Mouse (Mus musculus): ENCODE data around the gene Trim58.

Trim58 gene

DNA sequence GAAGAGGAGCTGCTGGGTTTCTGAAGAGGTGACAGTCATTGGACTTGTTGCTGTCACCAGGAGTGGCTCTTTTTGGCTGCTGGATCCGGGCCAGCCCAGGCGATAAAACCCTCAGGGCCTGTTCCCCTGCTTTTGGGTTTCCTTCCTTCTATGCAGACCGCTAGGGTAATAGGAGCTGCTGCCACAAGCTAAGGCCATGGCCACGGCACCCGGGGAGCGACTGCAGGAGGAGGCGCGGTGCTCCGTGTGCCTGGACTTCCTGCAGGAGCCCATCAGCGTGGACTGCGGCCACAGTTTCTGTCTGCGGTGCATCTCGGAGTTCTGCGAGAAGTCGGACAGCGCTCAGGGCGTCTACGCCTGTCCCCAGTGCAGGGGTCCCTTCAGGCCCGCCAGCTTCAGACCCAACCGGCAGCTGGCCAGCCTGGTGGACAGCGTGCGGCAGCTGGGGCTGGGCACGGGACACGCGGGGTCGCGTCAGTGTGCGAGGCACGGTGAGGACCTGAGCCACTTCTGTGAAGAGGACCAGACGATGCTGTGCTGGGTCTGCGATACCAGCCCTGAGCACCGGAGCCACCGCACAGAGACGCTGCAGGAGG, at the start of gene Trim58:
Gene Trim58, plus strand, starts transcription at position 194 of the 596 bp plus-strand sequence.
- DNase-seq (ENCODE audit: low read depth in 1 of 2, low spot score in 2 of 2) = no peak

DNA sequence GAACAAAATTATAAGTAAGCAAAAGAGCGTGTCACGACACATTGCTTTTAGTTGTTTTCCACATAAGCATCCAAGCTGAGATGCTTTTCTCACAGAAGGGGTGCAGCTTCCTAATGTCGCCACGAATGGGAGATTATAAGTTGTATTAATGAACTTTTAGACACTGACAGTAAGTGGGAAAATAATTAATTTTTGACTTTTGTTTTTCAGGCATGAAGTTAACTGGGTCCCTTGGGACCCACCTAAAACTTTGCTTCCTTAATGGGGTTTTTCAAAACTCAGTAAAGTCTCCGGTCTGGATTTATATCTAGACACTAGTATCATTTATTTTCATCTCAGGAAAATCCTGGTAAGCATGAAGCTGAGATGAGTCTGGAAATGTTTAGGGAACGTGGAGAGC, 45.5 kb upstream of the Trim58 start, which contains the start of gene Olfr324:
Gene Olfr324, plus strand, starts transcription at position 301 of the 400 bp plus-strand sequence.
- DNase-seq (ENCODE audit: low read depth in 1 of 2, low spot score in 2 of 2) = no peak

DNA sequence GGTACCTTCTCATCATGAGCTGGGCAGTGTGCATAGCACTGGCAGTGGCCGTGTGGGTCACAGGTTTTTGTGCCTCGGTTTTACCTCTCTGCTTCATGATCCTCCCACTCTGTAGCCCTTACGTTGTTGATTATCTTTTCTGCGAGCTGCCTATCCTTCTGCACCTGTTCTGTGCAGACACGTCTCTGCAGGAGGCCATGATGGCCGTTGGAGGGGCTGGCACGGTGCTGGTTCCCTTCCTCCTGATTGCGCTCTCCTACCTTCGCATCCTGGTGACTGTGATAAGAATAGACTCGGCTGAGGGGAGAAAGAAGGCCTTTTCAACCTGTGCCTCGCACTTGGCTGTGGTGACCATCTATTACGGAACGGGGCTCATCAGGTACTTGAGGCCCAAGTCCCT, 42.4 kb upstream of the Trim58 start:
- DNase-seq (ENCODE audit: low read depth in 1 of 2, low spot score in 2 of 2) = no peak

DNA sequence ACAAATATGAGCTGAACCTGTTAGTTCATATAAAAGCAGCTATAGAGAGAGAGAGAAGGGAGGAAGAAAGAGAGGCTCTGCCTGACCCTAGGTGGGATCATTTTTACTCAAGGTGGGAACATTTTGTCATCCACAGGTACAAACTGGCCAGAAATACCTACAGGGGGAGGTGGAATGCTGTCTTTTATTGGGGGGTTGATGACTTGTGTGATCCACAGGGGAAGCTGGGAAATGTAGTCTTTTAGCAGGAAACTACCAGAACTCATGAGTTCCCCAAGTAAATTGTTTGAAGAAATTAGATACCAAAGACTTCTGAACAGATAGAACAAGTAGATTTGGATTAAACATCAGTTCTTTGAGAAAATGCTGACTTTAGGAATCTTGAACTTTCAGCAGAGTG, 38.2 kb upstream of the Trim58 start:
- no peak for DNase-seq (ENCODE audit: low read depth in 1 of 2, low spot score in 2 of 2)

DNA sequence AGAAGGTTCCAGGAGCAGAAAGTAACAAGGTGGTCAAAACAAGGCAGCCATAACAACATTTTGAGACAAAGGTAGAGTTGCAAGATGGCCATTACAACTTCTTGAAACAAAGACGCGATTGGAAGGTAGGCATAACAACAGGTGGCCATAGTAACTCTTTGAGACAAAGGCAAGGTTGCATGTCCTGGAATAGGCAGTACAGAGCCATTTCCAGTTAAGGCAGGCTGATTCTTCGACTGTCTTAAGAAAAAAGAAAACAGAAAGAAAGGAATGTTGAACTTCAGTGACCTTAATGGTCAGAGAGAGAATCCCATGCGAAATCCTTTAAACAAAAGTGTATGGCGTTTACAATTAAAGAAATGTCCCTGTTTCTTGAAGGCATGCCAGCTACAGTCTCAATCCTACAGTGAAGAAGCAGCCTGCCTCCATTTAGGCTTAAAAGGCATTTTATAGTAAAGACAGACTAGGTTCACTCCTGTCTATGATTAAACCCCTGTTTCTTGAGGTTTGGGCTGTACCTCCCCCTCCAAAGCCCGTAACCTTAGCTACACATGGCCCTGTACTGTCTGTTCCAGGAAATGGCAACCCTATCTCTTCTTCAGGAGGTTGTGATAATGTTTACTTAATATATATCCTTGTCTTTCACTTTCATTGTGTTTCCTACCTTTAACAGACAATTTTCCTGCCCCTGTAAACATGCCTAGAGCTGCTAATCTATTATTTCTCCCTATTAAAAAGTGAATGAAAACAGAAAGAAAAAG, 37.3 kb upstream of the Trim58 start:
- no peak for DNase-seq (ENCODE audit: low read depth in 1 of 2, low spot score in 2 of 2)

DNA sequence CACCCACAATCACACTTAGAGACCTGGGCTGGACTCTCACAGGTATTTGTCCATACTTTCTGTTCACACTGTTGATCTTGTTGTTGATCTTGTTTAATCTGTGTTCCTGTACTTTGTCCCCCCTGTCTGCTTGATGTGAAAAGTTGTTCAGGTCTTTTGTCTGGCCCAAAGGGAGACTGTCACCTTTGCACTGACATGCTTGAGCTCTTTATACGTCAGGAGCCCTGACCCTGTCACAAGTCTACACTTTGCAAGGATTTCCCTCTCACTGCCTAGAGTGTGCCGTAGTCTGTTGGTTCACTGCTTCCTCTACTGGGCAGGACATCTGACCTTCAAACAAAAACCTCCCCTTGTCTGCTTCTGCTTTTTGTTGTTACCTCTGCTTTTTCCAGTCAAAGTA, 35.6 kb upstream of the Trim58 start:
- DNase-seq (ENCODE audit: low read depth in 1 of 2, low spot score in 2 of 2) = no peak

DNA sequence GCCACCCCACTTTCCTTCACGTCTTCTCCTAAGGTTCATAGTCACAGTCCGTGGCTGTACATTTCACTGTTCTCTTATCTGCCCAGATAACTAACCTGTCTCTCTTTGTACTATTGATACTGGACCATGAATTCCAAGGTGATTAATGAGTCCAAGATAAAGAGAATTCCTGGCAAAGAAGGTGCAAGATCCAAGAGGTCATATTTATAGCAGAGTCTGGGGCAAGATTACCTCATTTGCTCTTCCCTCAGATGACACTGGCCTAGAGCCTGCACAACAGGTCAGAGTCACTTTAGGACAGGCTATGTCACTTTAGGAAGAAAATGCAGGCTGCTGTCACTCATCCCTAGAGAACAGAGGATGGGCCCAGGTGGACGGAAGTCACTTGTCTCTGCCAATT, 35.0 kb upstream of the Trim58 start:
- no peak for DNase-seq (ENCODE audit: low read depth in 1 of 2, low spot score in 2 of 2)

DNA sequence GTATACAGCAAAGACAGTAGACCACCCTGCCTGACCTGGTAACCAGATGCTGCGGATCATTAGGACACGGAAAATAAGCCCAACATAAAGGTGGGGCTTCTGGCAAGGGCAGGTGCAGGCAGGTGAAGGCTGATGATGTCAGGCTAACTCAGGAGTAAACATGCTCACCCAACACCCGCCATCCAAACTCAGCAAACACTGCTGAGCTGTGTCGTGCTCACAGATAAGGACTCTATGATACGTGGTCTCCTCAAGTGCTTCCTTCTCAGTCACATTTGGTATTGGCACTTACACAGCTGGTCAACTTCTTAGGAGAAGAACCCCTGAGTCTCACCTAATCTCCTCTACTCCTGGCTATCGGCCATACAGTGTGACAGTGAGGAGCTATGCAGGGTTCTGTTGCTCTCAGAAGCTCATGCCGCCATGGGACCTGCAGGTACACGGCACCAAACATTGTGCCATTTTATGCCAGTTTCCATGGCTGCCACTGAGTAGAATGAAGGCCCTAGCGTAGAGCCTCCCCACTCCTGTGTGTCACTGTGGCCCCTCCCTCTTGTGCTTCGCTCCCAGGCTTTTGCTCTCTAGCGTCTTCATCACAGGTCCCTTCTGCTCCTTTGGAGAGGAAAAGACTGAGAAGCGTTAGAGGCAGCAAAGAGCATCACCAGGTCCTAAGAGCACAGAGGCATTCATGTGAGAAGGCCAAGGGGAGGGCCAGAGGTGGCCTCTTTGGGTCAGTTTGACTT, 33.9 kb upstream of the Trim58 start:
- no peak for DNase-seq (ENCODE audit: low read depth in 1 of 2, low spot score in 2 of 2)

DNA sequence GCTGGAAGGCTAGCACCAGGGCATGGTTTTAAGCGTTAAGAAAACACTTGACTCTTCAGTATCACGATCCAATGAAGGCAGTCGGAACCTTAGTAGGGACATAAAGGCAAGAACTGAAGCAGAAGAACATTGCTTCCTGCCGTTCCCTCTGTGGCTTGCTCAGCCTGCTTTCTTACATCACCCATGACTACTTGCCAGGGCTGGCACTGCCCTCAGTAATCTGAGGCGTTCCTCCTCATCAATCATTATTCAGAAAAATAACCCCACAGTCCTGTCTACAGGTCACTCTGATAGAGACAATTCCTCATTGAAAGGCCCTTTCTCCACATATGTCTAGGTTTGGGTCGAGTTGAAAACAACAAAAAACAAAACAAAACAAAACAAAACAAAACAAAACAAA, 33.2 kb upstream of the Trim58 start:
- DNase-seq (ENCODE audit: low read depth in 1 of 2, low spot score in 2 of 2) = no peak

DNA sequence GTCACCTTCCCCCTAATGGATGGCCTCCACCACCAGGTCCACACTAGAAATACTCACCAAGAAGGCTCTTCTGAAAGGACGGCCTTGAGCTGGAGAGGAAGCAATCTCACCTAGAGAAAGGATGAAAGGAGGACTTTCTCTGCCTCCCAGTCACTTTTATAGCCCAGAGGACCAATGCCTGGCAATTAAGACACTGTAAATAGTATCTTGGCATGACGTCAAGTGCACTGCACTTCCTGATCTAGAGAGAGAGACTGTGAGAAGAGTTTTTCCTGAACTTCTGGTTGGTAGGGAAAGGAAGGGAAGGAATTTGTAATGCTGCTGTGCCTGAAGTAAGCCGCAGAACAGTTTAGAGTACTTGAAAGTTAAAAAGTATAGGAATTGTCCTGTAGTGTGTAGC, 26.9 kb upstream of the Trim58 start:
- DNase-seq (ENCODE audit: low read depth in 1 of 2, low spot score in 2 of 2) = no peak

DNA sequence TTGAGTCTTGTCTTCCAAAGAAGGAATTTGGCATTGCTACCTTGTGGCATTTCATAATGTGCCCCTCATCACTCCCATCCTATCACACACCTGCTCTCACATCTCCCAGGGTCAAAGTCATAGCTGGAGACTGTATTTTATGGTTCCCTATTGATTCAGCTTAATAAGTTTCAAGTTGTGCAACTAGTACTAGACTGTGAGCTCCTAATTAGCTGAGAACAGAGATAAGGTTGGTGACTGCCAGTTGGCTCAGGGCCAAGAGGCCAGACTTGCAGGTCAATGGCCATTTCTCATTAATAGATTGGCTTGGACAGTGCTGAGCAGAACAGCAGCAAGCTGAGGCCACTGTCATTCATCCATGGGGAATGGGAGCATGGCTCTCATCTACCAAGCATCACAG, 25.7 kb upstream of the Trim58 start:
- DNase-seq (ENCODE audit: low read depth in 1 of 2, low spot score in 2 of 2) = no peak

DNA sequence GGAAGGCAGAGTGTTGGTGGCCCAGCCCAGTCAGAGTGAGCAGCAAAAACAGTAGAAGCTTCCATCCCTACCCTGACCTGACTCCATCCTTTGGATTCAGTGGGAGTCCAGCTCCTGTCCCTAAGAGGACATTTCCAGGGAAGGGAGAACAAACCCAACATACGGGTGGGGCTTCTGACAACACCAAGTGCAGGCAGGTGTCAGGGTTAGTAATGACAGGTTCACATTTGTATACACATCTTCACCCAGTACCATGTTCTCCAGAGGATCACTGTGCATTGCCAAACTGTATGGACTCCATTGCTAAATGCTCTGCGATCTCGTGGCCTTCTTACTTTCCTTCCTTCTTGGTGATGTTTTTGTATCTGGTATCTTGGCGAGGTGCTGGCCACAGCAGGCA, 24.3 kb upstream of the Trim58 start, which contains the start of gene 2210407C18Rik:
Gene 2210407C18Rik, minus strand, starts transcription at position 101 of the 400 bp plus-strand sequence.
- DNase-seq (ENCODE audit: low read depth in 1 of 2, low spot score in 2 of 2) = no peak

DNA sequence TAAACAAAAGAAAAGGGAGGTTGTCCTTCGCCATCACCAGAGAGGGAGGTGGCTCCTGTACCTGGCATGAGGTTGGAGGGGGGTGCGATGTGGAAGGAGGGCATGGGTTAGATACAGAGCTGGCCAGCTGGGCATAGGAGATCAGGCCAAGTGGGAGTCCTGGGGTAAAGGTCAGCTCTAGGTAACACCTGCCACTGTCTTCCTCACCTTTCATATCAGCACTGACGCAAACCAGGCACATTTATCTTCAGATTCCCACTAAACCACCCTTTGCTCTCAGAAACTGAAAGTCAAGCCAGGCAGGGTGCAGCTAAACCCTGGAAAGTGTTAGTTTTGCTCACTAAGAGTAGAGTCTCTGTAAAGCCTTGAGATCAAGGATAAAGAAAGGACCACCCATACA, 21.9 kb upstream of the Trim58 start:
- no peak for DNase-seq (ENCODE audit: low read depth in 1 of 2, low spot score in 2 of 2)

DNA sequence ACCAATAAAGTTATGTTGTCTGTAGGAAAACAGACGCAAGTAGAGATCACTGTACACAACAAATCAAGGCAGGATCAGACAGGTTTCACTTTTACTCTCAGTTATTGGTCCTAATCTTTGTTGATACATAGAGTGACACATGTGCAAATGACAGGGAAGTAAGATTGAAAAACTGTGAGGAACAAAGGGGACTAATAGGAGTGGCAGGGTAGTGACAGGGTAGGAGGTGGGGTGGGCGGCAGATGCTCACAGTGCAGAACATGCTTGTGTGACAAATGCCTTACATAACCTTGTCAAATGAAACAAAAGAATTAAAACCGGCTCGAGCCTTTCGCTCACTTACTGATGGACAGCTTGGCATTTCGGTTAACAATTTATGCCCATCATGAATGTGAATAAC, 21.5 kb upstream of the Trim58 start:
- DNase-seq (ENCODE audit: low read depth in 1 of 2, low spot score in 2 of 2) = no peak

DNA sequence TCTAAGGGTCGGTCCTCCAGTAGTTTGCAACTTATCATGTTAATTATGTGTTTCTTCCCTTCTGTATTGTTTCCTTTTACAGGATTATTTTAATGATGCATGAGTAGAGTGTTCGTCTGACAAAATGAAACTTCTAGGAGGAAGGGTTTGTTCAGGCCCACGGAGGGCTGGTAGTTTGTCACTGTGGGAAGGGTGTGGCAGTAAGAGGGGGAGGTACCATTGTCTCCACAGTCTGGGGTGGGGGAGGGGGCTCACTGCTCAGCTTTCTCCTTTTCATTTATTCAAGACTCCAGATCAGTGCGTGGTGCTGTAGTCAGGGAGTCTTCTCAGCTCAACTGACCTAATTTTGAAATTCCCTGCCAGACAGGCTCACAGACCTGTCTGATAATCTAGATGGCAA, 14.1 kb upstream of the Trim58 start:
- DNase-seq (ENCODE audit: low read depth in 1 of 2, low spot score in 2 of 2) = no peak

DNA sequence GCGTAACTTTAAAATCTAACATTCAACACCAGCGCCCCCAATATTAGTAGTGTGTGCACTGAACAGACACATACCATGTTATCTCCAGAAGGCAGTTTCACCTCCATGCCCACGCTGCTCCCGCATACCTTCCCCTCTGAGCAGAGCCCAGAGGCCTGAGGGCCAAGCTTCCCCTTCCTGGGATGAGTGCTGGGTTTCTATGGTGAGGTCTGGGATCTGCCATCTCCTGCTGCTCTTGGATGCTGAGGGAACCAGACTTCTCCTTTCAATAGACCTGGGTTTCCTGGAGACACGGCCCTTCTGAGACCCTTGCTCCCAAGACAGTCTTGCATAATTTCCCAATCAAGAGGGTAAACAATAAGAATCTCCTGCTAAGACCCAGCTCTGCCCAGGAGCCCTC, 9.9 kb upstream of the Trim58 start, which contains the start of gene Olfr323:
Gene Olfr323, minus strand, starts transcription at position 101 of the 400 bp plus-strand sequence.
- DNase-seq (ENCODE audit: low read depth in 1 of 2, low spot score in 2 of 2) = no peak

DNA sequence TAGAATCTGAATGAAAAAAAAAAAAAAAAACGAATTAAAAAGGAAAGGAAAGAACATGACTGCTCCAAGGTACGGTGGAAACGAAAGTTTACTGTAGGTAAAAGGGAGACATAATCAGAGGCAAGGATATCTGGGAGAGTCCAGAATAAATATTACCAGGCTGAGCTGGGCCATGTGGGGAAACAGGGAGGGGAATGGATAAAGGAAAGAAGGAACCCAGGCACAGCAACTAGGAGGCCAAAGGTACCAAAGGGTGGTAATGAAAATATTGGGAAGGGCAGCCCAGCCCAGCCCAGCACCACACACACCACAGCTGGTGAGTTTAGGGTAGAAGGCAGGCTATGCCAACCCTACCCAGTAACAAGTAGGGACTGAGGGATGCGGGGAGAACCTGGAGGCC, 5.4 kb upstream of the Trim58 start:
- DNase-seq (ENCODE audit: low read depth in 1 of 2, low spot score in 2 of 2) = no peak

DNA sequence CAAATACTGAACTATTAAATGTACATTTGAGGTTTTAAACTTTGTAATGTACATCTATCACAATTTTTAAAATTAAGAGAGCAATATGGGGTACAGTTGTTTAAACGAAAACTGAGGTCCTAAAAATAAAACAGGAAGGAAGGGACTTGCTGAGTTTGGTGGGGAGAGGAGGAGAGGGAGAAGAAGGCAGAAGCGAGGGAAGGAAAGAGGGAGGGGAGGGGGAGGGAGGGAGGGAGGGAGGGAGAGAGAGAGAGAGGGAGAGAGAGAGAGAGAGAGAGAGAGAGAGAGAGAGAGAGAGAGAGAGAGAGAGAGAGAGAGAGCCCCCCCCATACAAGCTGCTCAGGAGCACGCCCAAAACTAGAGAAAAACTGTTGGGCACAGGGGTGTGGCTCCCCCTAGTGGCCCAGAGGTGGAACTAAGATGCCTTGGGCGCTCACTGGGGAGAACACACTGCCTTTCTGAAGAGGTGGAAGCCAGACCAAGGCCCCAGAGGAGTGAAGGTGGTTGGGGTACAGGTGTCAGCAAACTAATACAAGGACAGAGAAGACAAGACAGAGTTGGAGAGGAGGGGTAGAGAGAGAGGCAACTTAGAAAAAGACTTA, 3.8 kb upstream of the Trim58 start:
- peak; percentile 17 to 23 for DNase-seq (ENCODE audit: low read depth in 1 of 2, low spot score in 2 of 2)

DNA sequence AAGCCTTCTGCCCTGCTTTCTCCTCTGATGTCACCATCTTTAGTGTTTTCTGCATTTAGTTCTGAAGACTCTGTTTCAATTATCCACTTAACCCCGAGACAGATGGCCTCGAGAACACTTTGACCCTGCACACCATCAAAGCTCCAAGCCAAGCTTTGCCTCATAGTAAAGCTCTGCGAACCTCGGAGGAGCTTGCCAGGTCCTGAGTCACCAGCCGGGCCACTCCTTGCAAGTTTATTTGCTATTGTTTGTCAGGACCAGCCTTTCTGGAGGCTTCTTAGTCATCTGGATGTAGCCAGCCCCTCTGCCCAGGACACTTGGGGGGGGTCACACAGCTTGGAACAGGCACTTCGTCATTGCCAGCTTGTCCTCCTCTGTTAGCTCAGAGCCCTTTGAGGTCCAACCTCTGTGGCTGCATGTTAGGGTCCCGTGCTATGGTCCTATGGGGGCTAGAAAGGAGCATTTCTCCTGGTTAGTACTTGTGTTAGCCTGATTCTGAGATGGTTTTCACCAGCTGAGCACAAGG, 2.0 kb upstream of the Trim58 start:
- DNase-seq (ENCODE audit: low read depth in 1 of 2, low spot score in 2 of 2) = no peak

DNA sequence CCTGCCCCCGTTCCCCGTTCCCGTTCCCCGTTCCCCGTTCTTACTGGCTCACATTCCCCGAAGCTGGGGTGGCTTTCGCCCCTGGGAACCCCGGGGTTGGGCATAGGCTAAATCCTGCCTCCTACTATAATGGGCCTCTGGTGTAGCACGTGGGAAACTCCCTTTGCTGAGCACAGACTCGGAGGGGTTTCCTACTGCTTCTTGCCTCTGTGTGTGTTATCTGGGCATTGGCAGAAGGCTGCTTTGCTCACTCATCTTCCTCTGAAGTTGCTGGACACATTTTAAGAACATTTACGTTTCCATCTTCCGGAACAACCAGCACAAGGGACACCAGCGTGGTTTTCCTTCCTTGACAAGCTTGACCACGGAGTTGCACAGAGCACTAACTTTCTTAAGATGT, 792 bp downstream of the Trim58 start:
- DNase-seq (ENCODE audit: low read depth in 1 of 2, low spot score in 2 of 2) = no peak

DNA sequence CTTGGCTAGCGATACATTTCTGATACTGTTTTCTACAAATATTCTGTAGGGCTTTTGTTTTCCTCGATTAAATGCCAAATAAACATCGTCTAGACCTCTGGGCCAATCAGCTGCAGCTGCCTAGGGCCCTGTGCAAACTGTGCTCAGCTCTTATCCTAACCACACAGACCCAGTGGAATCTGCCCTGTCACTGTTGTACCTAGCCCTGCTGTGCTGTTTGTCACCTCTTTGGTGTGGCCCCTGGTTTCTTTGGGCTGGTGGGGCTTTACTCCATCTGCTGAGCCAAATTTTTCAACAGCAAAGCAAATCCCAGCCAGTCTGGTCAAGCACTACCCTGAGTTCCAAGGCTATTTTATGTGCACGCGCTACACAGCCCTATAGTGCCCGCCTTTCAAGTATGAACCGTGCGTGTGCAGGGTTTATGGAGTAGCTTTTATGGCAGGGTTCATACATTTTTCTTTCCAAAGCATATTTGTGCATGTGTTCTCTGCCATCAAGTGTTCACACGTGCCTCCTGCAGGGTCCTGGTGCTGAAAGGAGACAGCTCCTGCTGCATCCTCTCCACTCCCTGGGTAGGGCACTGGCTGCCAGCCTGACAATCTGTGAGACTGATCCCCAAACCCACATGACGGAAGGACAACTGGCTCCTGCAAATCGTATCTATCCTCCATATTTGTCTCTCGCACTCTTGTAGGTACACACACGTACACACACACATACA, 1.5 kb downstream of the Trim58 start:
- no peak for DNase-seq (ENCODE audit: low read depth in 1 of 2, low spot score in 2 of 2)

Data from monocyte, adult 2 months (primary cell).